Mouse (Mus musculus) thymus, postnatal 4 days (tissue): ENCODE data around the gene Inka1.

Source experiments
- DNase-seq: peaks from one replicate; pipeline ENCODE4 v3.0.0; 2021

Inka1 gene

GRCm38 (mm10) chr9:107983421-107983890, 2.2 kb downstream of the Inka1 start:
- peak; percentile 59 for DNase-seq

- peak; percentile 73 for DNase-seq
Observed at GRCm38 (mm10) chr9:107982681-107983346, 2.9 kb downstream of the Inka1 start, which contains the start of gene Gm20661. Gene Gm20661 (plus strand): TSS chr9:107983058.

- DNase-seq, result no peak
Observed at GRCm38 (mm10) chr9:107981684-107982605, 3.7 kb downstream of the Inka1 start.

GRCm38 (mm10) chr9:107978815-107979214, 6.9 kb downstream of the Inka1 start:
- no peak for DNase-seq

GRCm38 (mm10) chr9:107975399-107976386, 10.0 kb downstream of the Inka1 start, which contains the start of gene Uba7:
Gene Uba7 (plus strand): TSS chr9:107975505.
- DNase-seq, result peak; percentile 54

- DNase-seq, result no peak
Observed at GRCm38 (mm10) chr9:107974491-107975171, 11.0 kb downstream of the Inka1 start.

GRCm38 (mm10) chr9:107971690-107972541, 13.8 kb downstream of the Inka1 start:
- no peak for DNase-seq

- DNase-seq, result no peak
Observed at GRCm38 (mm10) chr9:107970311-107970710, 15.4 kb downstream of the Inka1 start.

GRCm38 (mm10) chr9:107968531-107968930, 17.1 kb downstream of the Inka1 start:
- DNase-seq, result no peak

- DNase-seq, result no peak
Observed at GRCm38 (mm10) chr9:107967437-107967836, 18.2 kb downstream of the Inka1 start.

- no peak for DNase-seq
Observed at GRCm38 (mm10) chr9:107966676-107967075, 19.0 kb downstream of the Inka1 start.

- DNase-seq, result no peak
Observed at GRCm38 (mm10) chr9:107964681-107965080, 21.0 kb downstream of the Inka1 start.

- peak; percentile 89 for DNase-seq
Observed at GRCm38 (mm10) chr9:107963700-107964099, 22.0 kb downstream of the Inka1 start.

- DNase-seq, result no peak
Observed at GRCm38 (mm10) chr9:107962916-107963315, 22.8 kb downstream of the Inka1 start.

GRCm38 (mm10) chr9:107961881-107962280, 23.8 kb downstream of the Inka1 start:
- DNase-seq, result no peak

- DNase-seq, result no peak
Observed at GRCm38 (mm10) chr9:107961351-107961762, 24.3 kb downstream of the Inka1 start.

GRCm38 (mm10) chr9:107960928-107961327, 24.8 kb downstream of the Inka1 start:
- peak; percentile 54 for DNase-seq

GRCm38 (mm10) chr9:107959896-107960295, 25.8 kb downstream of the Inka1 start:
- DNase-seq, result no peak

- no peak for DNase-seq
Observed at GRCm38 (mm10) chr9:107957141-107957540, 28.5 kb downstream of the Inka1 start.

GRCm38 (mm10) chr9:107955613-107956289, 29.9 kb downstream of the Inka1 start:
- DNase-seq, result no peak
